Mouse (Mus musculus) urinary bladder, adult 18-20 months (tissue): ENCODE results near the gene Glyctk.

Experiments used
- DNase-seq, 2 experiments: peaks; one replicate each; pipeline ENCODE4 v3.0.0; 2022; ENCODE audit warnings: low spot score in 2 of 2, mixed read lengths in 2 of 2

Gene Glyctk

GRCm38 (mm10) chr9:106158037-106158491 is at the start of gene Glyctk:
Glyctk (minus strand) TSS chr9:106158138.
- no peak for DNase-seq

- no peak for DNase-seq
Measured at GRCm38 (mm10) chr9:106206515-106206914, 48.6 kb upstream of the Glyctk start.

- no peak for DNase-seq
Measured at GRCm38 (mm10) chr9:106205713-106206290, 47.9 kb upstream of the Glyctk start.

GRCm38 (mm10) chr9:106203990-106204851 is 46.3 kb upstream of the Glyctk start:
- no peak for DNase-seq

GRCm38 (mm10) chr9:106202819-106203636 is 45.1 kb upstream of the Glyctk start, which contains the start of gene Twf2:
Twf2 (plus strand) TSS chr9:106203108.
- peak; percentile 89 to 91 for DNase-seq

GRCm38 (mm10) chr9:106201895-106202294 is 44.0 kb upstream of the Glyctk start:
- no peak for DNase-seq

- no peak for DNase-seq
Measured at GRCm38 (mm10) chr9:106199535-106200272, 41.8 kb upstream of the Glyctk start, which contains the start of gene Ppm1m. Ppm1m (minus strand) TSS chr9:106199746.

GRCm38 (mm10) chr9:106198962-106199458 is 41.1 kb upstream of the Glyctk start:
- DNase-seq = peak; percentile 52 to 62

GRCm38 (mm10) chr9:106197732-106198131 is 39.8 kb upstream of the Glyctk start:
- no peak for DNase-seq

GRCm38 (mm10) chr9:106197081-106197713 is 39.3 kb upstream of the Glyctk start:
- DNase-seq = no peak

- DNase-seq = no peak
Measured at GRCm38 (mm10) chr9:106195693-106196092, 37.8 kb upstream of the Glyctk start.

- no peak for DNase-seq
Measured at GRCm38 (mm10) chr9:106193930-106194807, 36.2 kb upstream of the Glyctk start.

GRCm38 (mm10) chr9:106192998-106193397 is 35.1 kb upstream of the Glyctk start:
- no peak for DNase-seq

GRCm38 (mm10) chr9:106192024-106192423 is 34.1 kb upstream of the Glyctk start:
- no peak for DNase-seq

GRCm38 (mm10) chr9:106191355-106191754 is 33.4 kb upstream of the Glyctk start:
- no peak for DNase-seq

GRCm38 (mm10) chr9:106183996-106184395 is 26.1 kb upstream of the Glyctk start:
- no peak for DNase-seq

GRCm38 (mm10) chr9:106182146-106182545 is 24.2 kb upstream of the Glyctk start:
- DNase-seq = no peak

GRCm38 (mm10) chr9:106179964-106180363 is 22.0 kb upstream of the Glyctk start:
- no peak for DNase-seq

- DNase-seq = no peak
Measured at GRCm38 (mm10) chr9:106179454-106179853, 21.5 kb upstream of the Glyctk start.

GRCm38 (mm10) chr9:106177799-106178198 is 19.9 kb upstream of the Glyctk start:
- DNase-seq = no peak
